In genomic region chr9:49273566-49273965, GRCm38 (mm10) we compare ENCODE assay signal across 10 mouse cellular contexts. TPM values are rescaled to one million over a fixed set of nuclear protein-coding genes. Genes with fewer than 3 reads are reported as not detected.
DNase-seq lines count a peak whose midpoint lies in the region.
"Had no signal": no experiment of that assay in that cellular context is flagged by ENCODE, and none has a peak within 500 bp of the region (broad histone marks: within the 10 kb centered on the region; RNA-seq: fewer than 3 reads in every experiment).

No protein-coding gene starts in this region.

- intact Hi-C loops in left cerebral cortex, postnatal 10 days (cut with DNase I), result no loop called here

- peak; percentile 15 for DNase-seq in cerebellum, postnatal 10 days
- no peak for DNase-seq in cerebellum, adult 11 months
- DNase-seq in left cerebral cortex, adult 18-20 months (ENCODE audit: low spot score in 2 of 2), result peak; percentile 3 to 4
- DNase-seq in left cerebral cortex, postnatal 10 days (ENCODE audit: extremely low spot score in 1 of 2, low spot score in 2 of 2), result no peak
- peak; percentile 91 for DNase-seq in brain, adult 2 months (ENCODE audit: low read depth, low spot score)
- DNase-seq in left cerebral cortex, adult 9 months (ENCODE audit: low spot score in 2 of 2), result peak; percentile 22 to 40
- no peak for DNase-seq in ovary, postnatal 10 days (ENCODE audit: low spot score)
- no peak for DNase-seq in urinary bladder, postnatal 4 days (ENCODE audit: low spot score in 2 of 2)
- DNase-seq: thymus, postnatal 36 days had no signal

RNA-seq across cellular contexts. Expression of gene Gm4894, which starts 23.2 kb away (rescaled TPM):
- total RNA-seq in left cerebral cortex, adult 18-20 months (2021), result not detected
- not detected for total RNA-seq in left cerebral cortex, postnatal 10 days (2021)
- total RNA-seq: layer of hippocampus, postnatal 14 days had no signal

Comparison
In these comparisons a context has a peak if more than half of its experiments do, and no peak if none do; other contexts are left out.
1. DNase-seq: peak in cerebellum, postnatal 10 days (2 of 2), left cerebral cortex, adult 18-20 months (2 of 2), brain, adult 2 months (single experiment) and left cerebral cortex, adult 9 months (2 of 2); none in cerebellum, adult 11 months (single experiment), left cerebral cortex, postnatal 10 days (0 of 2), ovary, postnatal 10 days (single experiment) and urinary bladder, postnatal 4 days (0 of 2).